Mouse (Mus musculus) frontal cortex, adult 2 months (tissue): ENCODE data around the gene Nup98. TPM values are rescaled to one million over a fixed set of nuclear protein-coding genes. Genes with fewer than 3 reads are reported as not detected.

ENCODE experiments used
- DNase-seq, 2 experiments: peaks; one replicate each; pipeline ENCODE4 v3.0.0; 2022; ENCODE audit warnings: low spot score in 1 of 2; ENCODE audit errors: extremely low spot score in 1 of 2
- polyA plus RNA-seq: library from polyadenylated mRNA; depleted of rRNA; stranded (reverse); fragments of >200 nt; gene quantifications from 2 replicates; pipeline ENCODE4 v1.2.3, GENCODE M21; 2012

Nup98 gene
- polyA plus RNA-seq, 1 experiment, result 19.7 TPM

DNA sequence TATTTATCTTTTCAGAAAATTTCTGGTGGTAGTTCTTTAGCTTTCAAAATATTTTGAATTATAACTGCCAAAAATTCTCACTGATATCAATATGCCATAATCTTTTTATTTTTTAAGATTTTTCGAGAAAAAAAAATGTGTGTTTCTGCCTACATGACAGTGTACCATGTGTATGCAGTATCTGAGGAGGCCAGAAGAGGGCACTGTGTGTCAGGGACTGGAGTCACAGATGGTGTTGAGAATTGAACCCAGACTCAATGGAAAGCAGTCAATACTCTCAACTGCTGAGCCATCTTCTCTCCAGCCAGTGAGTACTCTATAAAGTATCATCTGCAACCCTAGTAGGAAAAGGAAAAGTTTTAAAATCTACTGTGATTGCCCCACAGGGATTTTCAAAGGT, 72.5 kb downstream of the Nup98 start:
- DNase-seq, result peak in 1 of 2 experiments; percentile 18

DNA sequence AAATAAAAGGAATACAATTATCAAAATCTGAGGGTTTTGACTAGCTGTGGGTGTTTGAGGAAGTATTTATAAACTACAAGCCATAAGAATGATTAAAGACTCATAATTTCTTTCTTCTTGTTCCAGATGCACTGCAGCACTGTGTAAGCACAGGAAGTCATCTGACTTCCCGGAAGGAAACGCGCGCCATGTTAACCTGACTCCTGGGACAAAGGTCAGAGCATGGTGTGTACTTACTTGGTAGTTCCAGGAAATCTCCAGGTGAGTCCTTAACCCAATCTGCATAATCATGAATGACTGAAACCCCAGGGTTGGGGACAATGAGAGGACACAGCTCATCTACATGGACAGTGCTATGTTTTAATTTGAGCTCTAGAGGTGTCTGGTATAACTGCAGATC, 77.6 kb downstream of the Nup98 start:
- no peak for DNase-seq

DNA sequence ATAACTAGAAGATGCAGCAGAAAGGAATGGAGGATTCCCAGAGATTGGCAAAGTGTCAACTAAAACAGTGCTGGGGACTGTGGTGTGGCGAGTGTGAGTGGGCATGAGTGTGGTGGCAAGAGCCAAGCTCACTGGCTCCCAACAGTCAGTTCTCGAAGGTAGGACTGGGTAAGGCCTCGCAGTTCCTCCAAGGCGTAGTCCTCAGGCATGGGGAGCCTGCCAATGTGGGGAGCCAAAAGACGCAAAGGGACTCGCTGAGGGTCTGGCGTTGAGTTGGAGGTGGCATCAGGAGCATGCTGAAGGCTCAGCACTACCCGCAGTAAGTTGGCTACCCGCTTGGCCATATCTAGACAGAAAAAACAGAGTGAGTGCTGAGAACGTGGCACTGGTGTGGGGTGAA, 89.7 kb downstream of the Nup98 start:
- no peak for DNase-seq

DNA sequence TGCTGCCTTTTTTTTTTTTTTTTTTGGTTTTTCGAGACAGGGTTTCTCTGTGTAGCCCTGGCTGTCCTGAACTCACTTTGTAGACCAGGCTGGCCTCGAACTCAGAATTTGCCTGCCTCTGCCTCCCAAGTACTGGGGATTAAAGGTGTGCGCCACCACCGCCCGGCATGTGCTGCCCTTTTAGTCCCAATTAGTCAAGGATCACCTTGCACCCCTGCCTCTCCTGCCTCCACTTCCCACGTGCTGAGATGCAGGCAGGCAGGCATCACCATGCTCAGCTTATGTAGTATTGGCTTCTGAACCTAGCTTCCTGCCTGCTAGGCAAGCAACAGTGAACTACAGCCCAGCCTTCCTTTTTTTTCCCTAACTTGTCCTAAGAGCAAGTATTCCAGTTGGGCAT, 92.6 kb downstream of the Nup98 start:
- DNase-seq, result no peak

DNA sequence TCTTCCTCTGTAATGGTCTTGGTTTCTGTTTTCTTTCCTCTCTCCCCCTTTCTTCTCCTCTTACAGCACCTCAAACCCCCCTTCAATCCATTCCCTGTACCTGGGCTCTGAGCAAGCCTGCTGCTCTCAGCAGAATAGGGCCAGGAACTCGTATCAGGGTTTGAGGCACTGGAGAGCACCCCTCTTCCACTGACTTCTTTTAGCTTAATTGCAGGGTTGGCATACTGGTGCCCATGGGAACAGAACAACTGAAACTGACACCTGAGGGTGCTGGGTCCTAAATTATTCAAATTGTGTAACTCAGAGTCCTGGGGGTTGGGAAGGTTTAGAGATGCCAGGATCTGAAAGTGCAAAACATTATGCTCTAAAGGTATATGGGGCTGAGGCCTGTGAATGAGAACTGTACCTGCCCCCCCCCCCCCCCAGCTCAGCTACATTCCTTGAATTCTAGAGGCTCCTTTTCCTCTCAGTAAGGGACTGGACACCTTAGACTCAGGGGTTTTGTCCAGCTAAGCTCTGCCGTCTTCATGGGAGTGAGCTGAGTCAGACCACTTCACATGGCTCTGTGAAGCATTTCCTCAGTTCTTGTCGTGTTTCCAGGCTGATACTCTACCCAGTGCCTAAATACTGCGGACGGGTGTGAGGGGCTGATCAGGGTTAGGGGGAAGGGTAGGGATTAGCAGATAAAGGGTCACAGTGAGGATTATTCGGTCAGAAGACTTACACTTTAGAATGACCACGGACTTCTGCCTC, 93.2 kb downstream of the Nup98 start, which contains the start of gene Chrna10:
Gene Chrna10 (minus strand): TSS at position 250 of the 753 bp plus-strand sequence.
- DNase-seq, result peak in 1 of 2 experiments; percentile 10

DNA sequence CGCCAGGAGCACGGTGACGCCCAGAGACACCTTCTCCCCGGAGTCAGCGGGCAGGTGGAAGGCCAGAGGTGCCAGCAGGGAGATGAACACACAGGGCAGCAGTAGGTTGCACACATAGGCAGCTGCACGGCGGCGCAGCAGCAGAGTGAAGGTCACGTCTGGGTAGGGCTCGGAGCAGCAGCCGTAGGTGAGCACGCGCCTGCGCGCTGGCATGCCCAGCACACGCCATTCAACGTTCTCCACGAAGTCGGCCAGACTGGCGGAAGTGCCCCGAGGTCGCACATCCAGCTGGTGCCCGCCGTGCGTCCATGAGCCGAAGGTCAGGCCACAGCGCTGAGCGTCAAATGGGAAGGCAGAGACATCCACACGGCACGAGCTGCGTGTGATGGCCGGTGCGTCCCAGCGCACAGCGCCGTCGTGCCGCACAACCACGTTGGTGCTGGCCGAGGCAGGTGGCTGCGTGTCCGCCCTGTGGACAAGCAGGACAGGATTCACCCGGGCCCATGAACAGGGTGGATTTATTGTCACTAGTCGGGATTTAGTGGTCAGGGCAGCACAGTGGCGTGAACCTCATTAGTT, 96.7 kb downstream of the Nup98 start:
- DNase-seq, result no peak

DNA sequence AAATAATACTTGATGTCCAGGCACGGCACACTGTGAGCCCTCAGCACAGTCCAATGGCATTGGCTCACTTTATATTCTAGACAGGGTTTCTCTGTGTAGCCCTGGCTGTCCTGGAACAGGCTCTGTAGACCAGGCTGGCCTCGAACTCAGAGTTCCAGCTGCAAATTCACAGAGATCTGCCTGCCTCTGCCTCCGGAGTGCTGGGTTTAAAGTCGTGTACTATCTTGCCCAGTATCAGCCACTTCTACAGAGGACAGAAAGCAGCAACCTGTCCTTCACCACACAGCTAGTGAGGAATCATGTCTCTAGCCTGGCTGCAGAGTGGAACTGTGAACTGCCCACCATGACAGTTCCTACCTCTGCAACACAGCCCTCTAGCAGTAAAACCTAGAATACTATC, 100.2 kb downstream of the Nup98 start:
- no peak for DNase-seq

DNA sequence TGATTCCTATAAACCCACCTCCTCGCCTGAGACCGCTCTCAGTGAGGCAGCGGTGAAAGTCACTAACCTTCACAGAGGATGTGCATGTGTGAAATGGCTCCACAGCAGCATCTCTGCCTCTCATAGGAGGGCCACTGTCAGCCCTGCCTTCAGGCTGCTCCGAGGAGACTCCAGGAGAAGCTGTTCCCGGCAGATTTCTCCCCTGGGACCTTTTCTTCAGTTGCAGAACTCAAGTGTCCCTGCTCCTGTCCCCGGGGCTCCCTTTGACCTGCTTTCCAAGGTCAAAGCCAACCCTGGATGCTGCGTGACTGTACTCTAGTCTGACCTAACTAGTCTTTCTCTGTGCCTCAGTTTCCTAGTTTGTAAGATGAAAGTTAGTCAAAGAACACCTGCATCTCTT, 100.8 kb downstream of the Nup98 start, which contains the start of gene Art5:
Gene Art5 (minus strand): TSS at position 319 of the 400 bp plus-strand sequence.
- no peak for DNase-seq

DNA sequence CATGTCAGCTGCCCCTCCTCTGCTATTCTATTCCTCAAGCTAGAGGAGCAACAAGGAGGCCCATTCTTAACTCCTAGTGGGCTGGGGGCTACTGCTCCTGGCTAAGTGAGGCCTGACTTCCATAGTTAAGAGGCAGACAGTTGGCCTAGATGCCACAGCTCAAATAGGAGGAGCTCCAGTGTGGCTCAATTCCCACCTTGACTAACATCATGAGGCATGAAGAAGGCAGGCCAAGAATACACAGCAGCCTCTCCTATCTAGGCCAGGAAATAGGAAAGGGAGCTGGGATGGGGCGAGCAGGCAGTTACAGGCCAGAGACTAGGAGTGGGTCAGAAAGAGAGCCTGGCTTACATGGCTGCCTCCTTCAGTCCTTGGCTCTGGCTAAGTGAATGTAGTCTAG, 101.8 kb downstream of the Nup98 start:
- DNase-seq, result no peak

DNA sequence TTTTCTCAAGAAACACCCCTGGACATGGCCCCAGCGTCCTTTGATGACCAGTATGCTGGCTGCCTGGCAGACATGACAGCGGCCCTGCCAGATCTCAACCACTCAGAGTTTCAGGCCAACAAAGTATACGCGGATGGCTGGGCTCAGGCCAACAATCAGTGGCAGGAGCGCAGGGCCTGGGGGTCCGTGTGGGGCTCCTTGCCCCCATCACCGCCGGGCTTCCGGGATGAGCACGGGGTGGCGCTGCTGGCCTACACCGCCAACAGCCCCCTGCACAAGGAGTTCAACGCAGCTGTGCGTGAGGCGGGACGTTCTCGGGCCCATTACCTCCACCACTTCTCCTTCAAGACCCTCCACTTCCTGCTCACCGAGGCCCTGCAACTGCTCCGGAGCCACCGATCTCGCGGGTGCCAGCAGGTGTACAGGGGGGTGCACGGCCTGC, 103.3 kb downstream of the Nup98 start:
- no peak for DNase-seq

DNA sequence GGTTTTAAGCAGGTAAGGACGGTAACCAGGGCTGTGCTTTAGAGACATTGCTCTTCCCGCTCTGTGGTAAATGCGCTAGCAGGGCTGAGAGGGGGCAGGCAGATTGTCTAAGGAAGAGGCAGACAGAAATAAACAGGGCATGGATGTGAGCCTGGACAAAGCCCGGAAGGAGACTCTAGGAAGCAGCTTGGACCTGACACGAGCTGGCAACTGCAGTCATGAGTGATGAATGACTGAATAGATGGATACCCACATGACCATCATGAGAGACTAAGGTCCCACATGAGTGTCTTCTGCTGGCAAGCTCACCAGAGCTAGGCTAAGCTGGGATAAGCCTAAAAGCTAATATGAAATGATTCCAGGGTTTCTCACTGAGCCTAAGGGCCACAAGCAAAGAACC, 105.8 kb downstream of the Nup98 start:
- DNase-seq, result no peak

DNA sequence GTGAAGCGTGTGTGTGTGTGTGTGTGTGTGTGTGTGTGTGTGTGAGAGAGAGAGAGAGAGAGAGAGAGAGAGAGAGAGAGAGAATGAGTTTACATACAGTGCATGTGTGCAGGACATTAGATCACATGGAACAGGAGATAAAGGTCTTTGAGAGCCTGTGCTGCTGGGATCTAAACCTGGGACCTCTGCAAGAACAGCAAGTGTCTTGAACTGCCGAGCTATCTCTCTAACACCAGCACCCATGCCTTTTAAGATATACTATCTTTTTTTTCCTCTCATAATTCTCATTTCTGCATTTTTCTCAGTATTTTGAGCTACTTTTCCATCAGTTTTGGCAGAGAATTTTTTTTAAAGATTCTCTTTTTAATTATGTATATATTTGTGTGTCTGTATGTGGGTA, 106.4 kb downstream of the Nup98 start:
- no peak for DNase-seq

DNA sequence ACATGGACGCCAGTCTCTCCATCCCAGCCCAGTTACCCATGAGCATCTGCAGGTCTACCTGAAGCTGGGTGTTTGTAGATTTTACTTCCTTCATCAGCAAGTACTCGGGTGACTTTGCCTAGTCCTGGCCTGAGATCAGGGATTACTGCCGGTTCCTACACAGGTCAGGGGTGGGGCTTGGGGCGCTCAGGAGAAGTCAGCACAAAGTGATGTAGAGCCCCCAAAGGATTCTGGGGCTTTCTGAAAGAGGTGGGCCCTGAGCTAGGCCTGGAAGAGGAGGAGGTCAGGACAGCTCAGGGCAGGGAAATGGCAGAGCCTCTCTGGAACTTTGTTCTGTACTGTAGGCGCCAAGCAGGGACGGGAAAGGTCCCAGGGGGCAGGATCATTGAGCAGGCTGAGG, 107.3 kb downstream of the Nup98 start:
- no peak for DNase-seq

DNA sequence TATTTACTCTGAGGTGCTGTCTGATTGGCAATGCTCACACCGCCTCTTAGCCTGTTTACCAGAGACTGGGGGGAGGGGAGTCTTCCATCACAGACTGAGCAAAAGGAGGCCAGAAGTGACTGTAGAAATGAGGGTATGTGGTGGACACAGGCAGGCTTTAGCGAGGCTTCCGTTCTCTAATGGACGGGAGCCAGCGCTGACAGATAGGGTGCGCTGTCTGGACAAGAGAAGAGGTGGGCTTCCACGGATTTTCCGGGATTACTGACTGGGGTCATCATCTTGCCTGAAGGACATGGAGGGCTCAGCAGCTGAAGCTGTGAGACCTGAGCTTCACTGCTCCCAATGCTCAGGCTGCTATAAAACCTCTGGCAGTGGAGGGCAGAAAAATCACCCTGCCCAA, 107.7 kb downstream of the Nup98 start:
- DNase-seq, result no peak

DNA sequence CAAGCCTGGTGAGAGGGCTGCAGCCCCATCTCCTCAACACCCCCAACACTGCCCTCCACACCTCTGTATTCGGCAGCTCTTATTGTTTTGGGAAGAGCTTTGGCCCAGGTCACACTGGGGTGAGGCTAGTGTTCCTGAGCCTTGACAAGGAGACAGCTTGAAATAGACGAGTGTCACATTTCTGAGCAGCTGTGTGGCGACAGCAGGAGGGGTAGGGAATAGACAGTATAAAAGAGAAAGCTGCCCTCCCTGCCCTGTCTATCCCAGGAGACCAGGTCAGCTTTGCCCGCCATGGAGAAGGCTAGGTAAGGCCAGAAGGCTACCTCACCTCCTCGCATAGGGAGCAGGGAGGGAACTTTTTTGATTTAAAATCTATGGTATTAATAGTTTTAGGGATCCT, 108.5 kb downstream of the Nup98 start, which contains the start of gene Art1:
Gene Art1 (plus strand): TSS at position 257 of the 400 bp plus-strand sequence.
- no peak for DNase-seq

DNA sequence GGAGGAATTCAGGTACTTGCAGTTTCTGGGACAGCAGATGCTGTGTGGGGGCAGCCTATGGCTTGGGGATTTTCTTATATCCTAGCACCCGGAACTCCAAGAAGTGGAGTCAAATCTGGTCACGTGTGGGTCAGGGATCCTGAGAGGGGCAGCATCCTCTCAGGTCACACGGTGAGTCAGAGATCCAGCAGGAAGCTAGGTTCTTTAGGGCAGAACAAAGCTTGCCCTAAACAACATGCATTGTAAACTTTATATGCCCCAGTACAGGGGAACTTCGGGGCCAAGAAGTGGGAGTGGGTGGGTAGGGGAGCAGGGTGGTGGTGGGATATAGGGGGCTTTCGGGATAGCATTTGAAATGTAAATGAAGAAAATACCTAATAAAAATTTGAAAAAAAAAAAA, 109.1 kb downstream of the Nup98 start:
- DNase-seq, result no peak

DNA sequence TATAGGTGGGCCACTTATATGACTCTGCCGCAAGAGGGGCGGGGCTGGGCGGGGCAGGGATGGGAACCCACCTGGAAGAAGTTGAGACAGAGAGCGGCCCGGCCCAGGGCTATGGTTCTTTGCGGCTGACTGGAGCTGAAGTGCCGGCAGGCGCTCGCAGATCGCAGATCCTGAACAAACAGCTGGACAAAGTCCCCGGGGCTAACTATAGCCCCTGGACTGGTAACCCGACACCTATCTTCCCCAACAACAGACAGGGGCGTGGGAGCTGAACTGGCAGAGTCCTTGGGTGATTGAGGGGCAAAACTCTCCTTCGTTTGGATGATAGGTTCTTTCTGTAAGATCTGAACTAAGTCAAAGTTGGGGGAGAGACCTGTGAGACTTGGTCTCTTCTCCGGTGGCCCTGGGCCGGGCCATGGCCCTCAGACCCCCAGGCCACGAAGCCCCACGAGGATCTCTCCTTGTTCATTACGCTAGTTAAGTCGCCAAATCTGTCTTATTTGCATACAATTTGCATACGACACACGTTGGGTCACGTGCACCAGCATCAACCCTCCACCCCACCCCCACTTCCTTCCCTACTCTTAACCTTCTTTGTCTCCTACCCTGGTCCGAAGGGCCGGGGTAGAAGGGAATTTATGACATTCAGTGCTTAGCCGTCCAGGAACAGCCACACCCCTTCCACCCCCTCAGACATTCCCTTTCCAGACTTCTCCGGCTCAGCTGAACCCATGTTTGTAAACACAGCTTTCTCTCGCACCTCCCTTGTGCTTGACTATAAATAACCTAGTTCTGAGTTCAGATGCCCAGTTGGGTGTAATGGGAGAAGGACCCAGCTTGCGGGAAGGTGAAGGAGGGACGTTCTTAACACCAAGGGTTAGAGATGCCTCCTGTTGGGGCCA, 110.0 kb downstream of the Nup98 start:
- DNase-seq, result no peak

DNA sequence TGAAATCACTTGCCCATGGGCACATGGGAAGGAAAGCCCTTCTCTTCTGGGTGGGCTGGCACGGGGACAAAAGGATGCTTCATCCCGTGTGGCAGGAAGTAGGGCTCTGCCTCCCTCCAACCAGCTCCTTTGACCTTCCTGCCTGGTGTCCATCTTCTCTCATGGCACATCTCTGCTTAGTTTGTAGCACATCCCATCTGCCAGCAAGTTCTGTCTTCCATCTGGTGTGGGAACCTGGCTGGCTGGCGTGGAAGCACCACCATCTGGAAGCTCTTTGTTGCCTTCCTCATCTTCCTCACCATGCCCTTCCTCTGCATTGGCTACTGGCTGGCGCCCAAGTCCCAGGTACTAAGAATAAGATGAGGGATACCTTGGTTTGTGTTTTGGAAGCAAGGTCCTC, 122.6 kb downstream of the Nup98 start:
- DNase-seq, result peak in 1 of 2 experiments; percentile 45

DNA sequence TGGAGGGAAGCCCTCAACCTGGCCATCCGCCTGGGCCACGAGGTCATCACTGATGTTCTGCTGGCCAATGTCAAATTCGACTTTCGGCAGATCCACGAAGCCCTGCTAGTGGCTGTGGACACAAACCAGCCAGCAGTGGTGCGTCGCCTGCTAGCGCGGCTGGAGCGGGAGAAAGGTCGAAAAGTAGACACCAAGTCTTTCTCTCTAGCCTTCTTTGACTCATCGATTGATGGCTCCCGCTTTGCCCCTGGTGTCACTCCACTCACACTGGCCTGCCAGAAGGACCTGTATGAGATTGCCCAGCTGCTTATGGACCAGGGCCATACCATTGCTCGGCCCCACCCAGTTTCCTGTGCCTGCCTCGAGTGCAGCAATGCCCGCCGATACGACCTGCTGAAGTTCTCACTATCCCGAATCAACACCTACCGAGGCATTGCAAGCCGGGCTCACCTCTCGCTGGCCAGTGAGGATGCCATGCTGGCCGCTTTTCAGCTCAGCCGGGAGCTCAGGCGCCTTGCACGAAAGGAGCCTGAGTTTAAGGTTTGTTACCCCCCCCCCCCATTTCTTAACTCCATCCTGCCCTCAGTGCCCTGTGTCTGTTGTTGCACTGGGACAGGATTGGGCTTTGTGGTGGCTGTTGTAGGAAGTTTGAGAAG, 125.8 kb downstream of the Nup98 start:
- no peak for DNase-seq

DNA sequence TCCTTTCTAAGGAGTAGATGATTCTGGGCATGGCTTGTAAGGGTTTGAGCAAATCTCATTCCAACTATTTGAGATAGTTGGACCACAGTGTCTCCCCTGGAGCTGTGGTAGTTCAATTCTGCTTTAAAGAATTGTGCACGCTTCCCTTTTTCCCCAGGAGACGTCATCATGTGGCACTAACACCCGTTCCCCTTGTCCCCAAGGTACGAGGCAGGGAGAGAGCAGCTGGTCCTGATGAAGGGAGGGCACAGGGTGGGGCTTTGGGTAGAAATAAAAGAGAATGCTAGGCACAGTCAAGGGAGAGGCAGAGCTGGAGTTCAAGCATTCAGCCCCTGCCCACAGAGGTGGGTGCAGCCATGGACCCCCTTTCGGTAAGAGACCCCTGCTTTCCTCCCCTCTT, 127.2 kb downstream of the Nup98 start, which contains the start of gene Trpc2:
Gene Trpc2 (plus strand): TSS at position 301 of the 400 bp plus-strand sequence.
- no peak for DNase-seq

DNA sequence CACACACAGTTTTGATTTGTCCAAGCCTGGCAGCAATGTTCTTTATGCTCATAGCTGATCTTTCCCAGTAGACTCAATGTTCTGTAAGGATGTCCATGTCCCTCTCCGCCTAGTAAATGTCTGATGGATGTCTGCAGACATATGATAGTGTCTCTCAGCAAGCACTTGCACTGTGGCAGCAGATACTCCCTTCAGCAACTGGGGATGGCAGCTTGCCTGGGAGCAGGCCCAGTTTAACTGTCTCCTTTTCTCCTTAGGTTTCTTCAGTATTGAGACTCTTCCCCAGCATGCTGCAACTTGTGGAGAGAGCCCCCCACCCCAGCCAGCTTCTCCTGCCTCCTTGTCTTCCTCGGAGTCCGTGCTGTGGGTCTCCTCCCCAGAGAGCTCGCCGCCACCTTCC, 128.2 kb downstream of the Nup98 start:
- DNase-seq, result no peak
